Mouse (Mus musculus) CD4-positive, CD25-positive, alpha-beta regulatory T cell, adult 4 months (primary cell): ENCODE data around the gene Ntf5. TPM values are rescaled to one million over a fixed set of nuclear protein-coding genes. Genes with fewer than 3 reads are reported as not detected.

ENCODE experiments used
- ATAC-seq: one replicate; pipeline ENCODE4 v1.8.0; 2017
- polyA plus RNA-seq, 2 experiments: library from polyadenylated mRNA; unstranded; fragments of 100-300 nt; shearing (Covaris generic); gene quantifications; one replicate each; pipeline ENCODE4 v1.2.1; 2017

Gene Ntf5
- polyA plus RNA-seq, 2 experiments from 2014 or later, result not detected

GRCm38 (mm10) chr7:45403532-45404261, 9.8 kb upstream of the Ntf5 start:
- ATAC-seq, result peak; percentile 80

GRCm38 (mm10) chr7:45405091-45406075, 8.1 kb upstream of the Ntf5 start, which contains the start of gene Kcna7:
TSS of gene Kcna7 (plus strand) at chr7:45405653.
- ATAC-seq, result peak; percentile 71

GRCm38 (mm10) chr7:45406157-45407156, 7.0 kb upstream of the Ntf5 start:
- ATAC-seq, result no peak

- ATAC-seq, result no peak
Measured at GRCm38 (mm10) chr7:45407836-45408235, 5.7 kb upstream of the Ntf5 start.

- no peak for ATAC-seq
Measured at GRCm38 (mm10) chr7:45408351-45408750, 5.1 kb upstream of the Ntf5 start.

- no peak for ATAC-seq
Measured at GRCm38 (mm10) chr7:45408949-45409348, 4.5 kb upstream of the Ntf5 start.

GRCm38 (mm10) chr7:45409497-45410163, 3.9 kb upstream of the Ntf5 start:
- ATAC-seq, result no peak

GRCm38 (mm10) chr7:45412421-45412820, 1.1 kb upstream of the Ntf5 start:
- no peak for ATAC-seq

- ATAC-seq, result peak; percentile 15
Measured at GRCm38 (mm10) chr7:45413864-45414739, 607 bp downstream of the Ntf5 start.

GRCm38 (mm10) chr7:45414740-45415224, 1.3 kb downstream of the Ntf5 start:
- no peak for ATAC-seq

GRCm38 (mm10) chr7:45415636-45416035, 2.1 kb downstream of the Ntf5 start:
- peak; percentile 62 for ATAC-seq

GRCm38 (mm10) chr7:45417962-45418492, 4.5 kb downstream of the Ntf5 start:
- no peak for ATAC-seq

GRCm38 (mm10) chr7:45419859-45420614, 6.5 kb downstream of the Ntf5 start:
- ATAC-seq, result no peak

GRCm38 (mm10) chr7:45420615-45420919, 7.1 kb downstream of the Ntf5 start, which contains the start of gene Lhb:
TSS of gene Lhb (plus strand) at chr7:45420820.
- no peak for ATAC-seq

- ATAC-seq, result no peak
Measured at GRCm38 (mm10) chr7:45421194-45421593, 7.7 kb downstream of the Ntf5 start.

GRCm38 (mm10) chr7:45426556-45426955, 13.1 kb downstream of the Ntf5 start:
- ATAC-seq, result no peak

- no peak for ATAC-seq
Measured at GRCm38 (mm10) chr7:45433835-45434202, 20.3 kb downstream of the Ntf5 start.

GRCm38 (mm10) chr7:45434203-45435015, 20.9 kb downstream of the Ntf5 start, which contains the start of gene Gys1:
TSS of gene Gys1 (plus strand) at chr7:45434844.
- peak; percentile 96 for ATAC-seq
